ENCODE assay signal across 8 mouse cellular contexts in the genomic region with DNA sequence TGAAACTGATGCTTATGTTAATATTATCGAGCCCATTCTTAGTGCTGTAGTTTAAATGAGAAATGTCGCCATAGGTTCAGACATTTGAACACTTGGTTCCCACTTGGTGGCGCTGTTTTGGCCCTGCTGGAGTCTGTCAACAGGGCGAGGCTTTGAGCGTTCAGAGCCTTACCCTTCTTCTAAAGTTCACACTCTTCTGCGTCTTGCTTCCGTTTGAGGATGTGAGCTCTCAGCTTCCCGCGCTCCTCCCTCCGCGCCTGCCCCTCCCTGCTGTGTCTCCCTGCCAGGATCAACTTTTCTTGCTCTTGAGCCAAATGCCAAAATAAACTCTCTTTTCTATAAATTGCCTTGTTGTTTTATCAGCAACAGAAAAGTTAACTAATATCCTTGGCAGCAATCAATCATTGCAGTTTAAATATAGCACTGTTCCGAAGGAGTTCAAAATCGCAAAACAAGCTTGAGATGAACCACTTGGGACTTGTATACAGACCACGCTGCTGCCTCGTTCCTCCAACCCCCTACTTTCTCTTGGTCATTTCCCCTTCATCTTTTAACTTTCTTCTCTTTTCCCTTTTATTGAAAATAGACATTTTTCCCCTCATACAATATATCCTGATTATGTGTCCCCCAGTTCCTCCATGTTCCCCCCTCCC. TPM values are rescaled to one million over a fixed set of nuclear protein-coding genes. Genes with fewer than 3 reads are reported as not detected.
DNase-seq lines count a peak whose midpoint lies in the region; ATAC-seq and TF ChIP-seq lines count a peak whose summit lies in the region.

No protein-coding gene starts in this region.

- intact Hi-C loops in gastrocnemius, postnatal 14 days (cut with DNase I; ENCODE audit: low total_unique reads): no loop called here

- TF ChIP-seq POLR2A in small intestine, adult 2 months (IDR thresholded peaks at IDR 0.05; ENCODE audit: low read depth, low read length): no peak

- H3K4me1 ChIP-seq in small intestine, adult 2 months (ENCODE audit: control insufficient read depth, insufficient read depth, insufficient read length, low read length): no peaks in the 10 kb centered on the region

- WGBS in small intestine, adult 2 months: 28% methylated on average over 15 of the region's 15 CpGs

- H3K4me3 ChIP-seq in small intestine, adult 2 months (ENCODE audit: low read depth, low read length): no peak overlapping the region

- TF ChIP-seq CTCF in small intestine, adult 2 months (IDR thresholded peaks at IDR 0.05; ENCODE audit: extremely low read depth, insufficient read length, insufficient replicate concordance, low read depth, low read length): peak; percentile 38; the same call in 1 of the 2 replicates

- no peaks in the 10 kb centered on the region for H3K27me3 ChIP-seq in small intestine, adult 2 months (ENCODE audit: control insufficient read depth, insufficient read depth, low read length)

- no peaks in the 10 kb centered on the region for H3K36me3 ChIP-seq in small intestine, adult 2 months (ENCODE audit: control insufficient read depth, insufficient read depth, low read length)

- DNase-seq in ovary, postnatal 36 days (ENCODE audit: low spot score): peak; percentile 15
- DNase-seq in ovary, postnatal 14 days (ENCODE audit: low spot score): no peak
- DNase-seq in gastrocnemius, postnatal 14 days: peak; percentile 24
- peak; percentile 57 for DNase-seq in kidney, adult 9 months
- no peak for DNase-seq in right cerebral cortex, postnatal 4 days
- no peak for DNase-seq in right cerebral cortex, postnatal 10 days (ENCODE audit: low spot score in 2 of 2)

- no peak for ATAC-seq in erythroid progenitor cell, adult 5-6 weeks (replicated peaks; ENCODE audit: low FRiP score, poor library complexity, severe bottlenecking)

- no peak overlapping the region for H3K27ac ChIP-seq in small intestine, adult 2 months (ENCODE audit: insufficient read depth, low read depth, low read length)

RNA-seq across cellular contexts. Expression of gene Rcan2, which starts 42.4 kb away (rescaled TPM):
- total RNA-seq in gastrocnemius, postnatal 14 days (2021): 10 to 100 TPM; 20.5 to 27.2 TPM
- polyA plus RNA-seq in small intestine, adult 2 months (2012; rRNA removed): 0.67 and 1.3 TPM in 2 replicates
- total RNA-seq in erythroid progenitor cell, adult 5-6 weeks (2015; ENCODE audit: low replicate concordance): not detected in 2 replicates
- total RNA-seq in erythroid progenitor cell, adult 5-6 weeks (2017; ENCODE audit: low replicate concordance): not detected in 2 replicates

Comparison
In these comparisons a context has a peak if more than half of its experiments do, and no peak if none do; other contexts are left out.
1. DNase-seq: peak in ovary, postnatal 36 days (single experiment), gastrocnemius, postnatal 14 days (single experiment) and kidney, adult 9 months (single experiment); none in ovary, postnatal 14 days (single experiment), right cerebral cortex, postnatal 4 days (single experiment) and right cerebral cortex, postnatal 10 days (0 of 2).
2. RNA of gene Rcan2, which starts 42.4 kb away (total RNA-seq): 20.5 to 27.2 TPM in gastrocnemius, postnatal 14 days; not detected in erythroid progenitor cell, adult 5-6 weeks; every median in the first group is over 10 times any median in the second.